Mouse (Mus musculus): Measurements from ENCODE around the gene Nedd9.

- no peak for TF ChIP-seq POLR2A (IDR thresholded peaks at IDR 0.05; ENCODE audit: control insufficient read depth, extremely low read depth, insufficient read depth, low read length, poor library complexity)
- no peak for TF ChIP-seq CTCF (IDR thresholded peaks at IDR 0.05; ENCODE audit: borderline replicate concordance, control insufficient read depth, extremely low read depth, insufficient read depth, low read length, poor library complexity)
Measured at GRCm38 (mm10) chr13:41341422-41341821, 145.7 kb downstream of the Nedd9 start.

All from thymus, adult 2 months (tissue).